Mouse (Mus musculus): ENCODE data around the gene Ddb2. TPM values are rescaled to one million over a fixed set of nuclear protein-coding genes. Genes with fewer than 3 reads are reported as not detected.

The Ddb2 gene
- polyA plus RNA-seq, 1 experiment from 2014 or later: 17.5 TPM

- Histone ChIP-seq H3K9me3 (no peaks in the 10 kb centered on the region), H3K4me2 (replicated peaks) (peak within 1 kb of the TSS; percentile 79), H3K27me3 (no peaks in the 10 kb centered on the region), H3K9ac (peak within 1 kb of the TSS; percentile 84), H3K4me1 (peaks cover 15% of the 10 kb centered on the region), H3K27ac (peak within 1 kb of the TSS; percentile 92), H3K4me3 (peak within 1 kb of the TSS; percentile 87), H3K36me3 (peaks cover 66% of the 10 kb centered on the region)
- WGBS: 2% methylated on average over 72 of the region's 72 CpGs
- ATAC-seq (ENCODE audit: insufficient number of reproducible peaks, insufficient read depth, low FRiP score, low TSS enrichment): peak; percentile 99
Measured at GRCm38 (mm10) chr2:91264711-91265681, 28.2 kb upstream of the Ddb2 start, which contains the start of gene Arfgap2. Gene Arfgap2 (plus strand): TSS chr2:91264974.

- Histone ChIP-seq H3K4me1 (peaks cover 15% of the 10 kb centered on the region), H3K9ac (peak overlapping the region; percentile 84; the same call in 1 of the 2 replicates), H3K27me3 (no peaks in the 10 kb centered on the region), H3K9me3 (no peaks in the 10 kb centered on the region), H3K4me2 (replicated peaks) (peak overlapping the region; percentile 64), H3K27ac (peak overlapping the region; percentile 92), H3K36me3 (peaks cover 56% of the 10 kb centered on the region), H3K4me3 (peak overlapping the region; percentile 87)
- WGBS: 91% methylated on average over 17 of the region's 17 CpGs
- no peak for ATAC-seq (ENCODE audit: insufficient number of reproducible peaks, insufficient read depth, low FRiP score, low TSS enrichment)
Measured at GRCm38 (mm10) chr2:91263692-91264660, 27.2 kb upstream of the Ddb2 start.

- no peak overlapping the region for H3K4me2 ChIP-seq (replicated peaks)
- ATAC-seq (ENCODE audit: insufficient number of reproducible peaks, insufficient read depth, low FRiP score, low TSS enrichment): no peak
- no peak overlapping the region; the same call in 1 of the 2 replicates for H3K9ac ChIP-seq
- WGBS: 92% methylated on average over 1 of the region's 1 CpGs
- H3K27ac ChIP-seq: no peak overlapping the region
- H3K9me3 ChIP-seq: no peaks in the 10 kb centered on the region
- peaks cover 41% of the 10 kb centered on the region for H3K4me1 ChIP-seq
- H3K4me3 ChIP-seq: no peak overlapping the region
- peaks cover 3% of the 10 kb centered on the region; the same call in 1 of the 2 replicates for H3K27me3 ChIP-seq
- H3K36me3 ChIP-seq: peaks cover 31% of the 10 kb centered on the region
Measured at GRCm38 (mm10) chr2:91259493-91259892, 22.7 kb upstream of the Ddb2 start.

- Histone ChIP-seq H3K27ac (no peak overlapping the region), H3K4me1 (peaks cover 39% of the 10 kb centered on the region), H3K4me3 (no peak overlapping the region), H3K36me3 (peaks cover 31% of the 10 kb centered on the region), H3K4me2 (replicated peaks) (no peak overlapping the region), H3K27me3 (peaks cover 5% of the 10 kb centered on the region; the same call in 1 of the 2 replicates), H3K9ac (no peak overlapping the region), H3K9me3 (no peaks in the 10 kb centered on the region)
- WGBS: 29% methylated on average over 1 of the region's 1 CpGs
- no peak for ATAC-seq (ENCODE audit: insufficient number of reproducible peaks, insufficient read depth, low FRiP score, low TSS enrichment)
Measured at GRCm38 (mm10) chr2:91258830-91259229, 22.0 kb upstream of the Ddb2 start.

- peaks cover 5% of the 10 kb centered on the region; the same call in 1 of the 2 replicates for H3K27me3 ChIP-seq
- WGBS: 61% methylated on average over 5 of the region's 5 CpGs
- H3K4me2 ChIP-seq (replicated peaks): peak overlapping the region; percentile 73
- H3K27ac ChIP-seq: peak overlapping the region; percentile 78
- H3K36me3 ChIP-seq: peaks cover 23% of the 10 kb centered on the region
- ATAC-seq (ENCODE audit: insufficient number of reproducible peaks, insufficient read depth, low FRiP score, low TSS enrichment): no peak
- H3K9me3 ChIP-seq: no peaks in the 10 kb centered on the region
- peak overlapping the region; percentile 65 for H3K9ac ChIP-seq
- peaks cover 39% of the 10 kb centered on the region for H3K4me1 ChIP-seq
- H3K4me3 ChIP-seq: peak overlapping the region; percentile 68
Measured at GRCm38 (mm10) chr2:91258054-91258453, 21.3 kb upstream of the Ddb2 start.

GRCm38 (mm10) chr2:91257126-91257980, 20.6 kb upstream of the Ddb2 start:
- H3K27ac ChIP-seq: peak overlapping the region; percentile 78
- H3K4me3 ChIP-seq: peak overlapping the region; percentile 68
- ATAC-seq (ENCODE audit: insufficient number of reproducible peaks, insufficient read depth, low FRiP score, low TSS enrichment): peak; percentile 77
- H3K9me3 ChIP-seq: no peaks in the 10 kb centered on the region
- peaks cover 16% of the 10 kb centered on the region for H3K36me3 ChIP-seq
- peaks cover 5% of the 10 kb centered on the region; the same call in 1 of the 2 replicates for H3K27me3 ChIP-seq
- H3K4me1 ChIP-seq: peaks cover 39% of the 10 kb centered on the region
- H3K9ac ChIP-seq: peak overlapping the region; percentile 65
- peak overlapping the region; percentile 73 for H3K4me2 ChIP-seq (replicated peaks)
- 2% methylated on average over 22 of the region's 22 CpGs for WGBS

GRCm38 (mm10) chr2:91256256-91257125, 19.7 kb upstream of the Ddb2 start:
- peak overlapping the region; percentile 73 for H3K4me2 ChIP-seq (replicated peaks)
- peaks cover 39% of the 10 kb centered on the region for H3K4me1 ChIP-seq
- WGBS: under 1% methylated on average over 51 of the region's 52 CpGs

GRCm38 (mm10) chr2:91255661-91256150, 18.9 kb upstream of the Ddb2 start, which contains the start of gene Pacsin3:
Gene Pacsin3 (plus strand): TSS chr2:91255954.
- Histone ChIP-seq H3K4me3 (peak within 1 kb of the TSS; percentile 68), H3K9ac (peak within 1 kb of the TSS; percentile 65), H3K27ac (peak within 1 kb of the TSS; percentile 78), H3K27me3 (peaks cover 5% of the 10 kb centered on the region; the same call in 1 of the 2 replicates), H3K36me3 (peaks cover 5% of the 10 kb centered on the region), H3K4me1 (peaks cover 39% of the 10 kb centered on the region), H3K4me2 (replicated peaks) (peak within 1 kb of the TSS; percentile 73), H3K9me3 (no peaks in the 10 kb centered on the region)
- ATAC-seq (ENCODE audit: insufficient number of reproducible peaks, insufficient read depth, low FRiP score, low TSS enrichment): peak; percentile 45
- under 1% methylated on average over 27 of the region's 27 CpGs for WGBS

More at GRCm38 (mm10) chr2:91256256-91257125, 19.7 kb upstream of the Ddb2 start:
- Histone ChIP-seq H3K27me3 (peaks cover 5% of the 10 kb centered on the region; the same call in 1 of the 2 replicates), H3K4me3 (peak overlapping the region; percentile 68), H3K36me3 (peaks cover 12% of the 10 kb centered on the region), H3K9ac (peak overlapping the region; percentile 65), H3K27ac (peak overlapping the region; percentile 78), H3K9me3 (no peaks in the 10 kb centered on the region)
- ATAC-seq (ENCODE audit: insufficient number of reproducible peaks, insufficient read depth, low FRiP score, low TSS enrichment): peak; percentile 31

- no peak for ATAC-seq (ENCODE audit: insufficient number of reproducible peaks, insufficient read depth, low FRiP score, low TSS enrichment)
- Histone ChIP-seq H3K9ac (no peak overlapping the region), H3K4me3 (peak overlapping the region; percentile 68; the same call in 1 of the 2 replicates), H3K27ac (no peak overlapping the region), H3K4me2 (replicated peaks) (peak overlapping the region; percentile 73), H3K9me3 (no peaks in the 10 kb centered on the region), H3K4me1 (peaks cover 39% of the 10 kb centered on the region), H3K27me3 (peaks cover 5% of the 10 kb centered on the region; the same call in 1 of the 2 replicates), H3K36me3 (no peaks in the 10 kb centered on the region)
- 15% methylated on average over 8 of the region's 8 CpGs for WGBS
Measured at GRCm38 (mm10) chr2:91254725-91255380, 18.1 kb upstream of the Ddb2 start.

Data from embryonic facial prominence, embryonic 12.5 days (tissue).